Mouse (Mus musculus): ENCODE measurements at regions not wholly inside any gene's neighbourhood (a gene's known extent, or its start where the extent isn't known, plus 50 kb on each side); places are given as distances from the start of the nearest gene placed in this dataset.
A peak's percentile ranks its signal among the peaks of the same experiment; 100 is the strongest.

GRCm38 (mm10) chr9:41478106-41478848 lies 316.8 kb upstream of the Ubash3b start:
- no peak for DNase-seq

- DNase-seq = no peak
These were observed 313.8 kb upstream of the Ubash3b start for GRCm38 (mm10) chr9:41475326-41475725.

- no peak for DNase-seq
These were observed 313.4 kb upstream of the Ubash3b start for GRCm38 (mm10) chr9:41474945-41475297.

- peak; percentile 71 to 75 for DNase-seq
These were observed 312.9 kb upstream of the Ubash3b start for GRCm38 (mm10) chr9:41474244-41474944.

- no peak for DNase-seq
These were observed 312.0 kb upstream of the Ubash3b start for GRCm38 (mm10) chr9:41473506-41473905.

GRCm38 (mm10) chr9:41471345-41471744 lies 309.8 kb upstream of the Ubash3b start:
- DNase-seq = no peak

- DNase-seq = no peak
These were observed 308.5 kb upstream of the Ubash3b start for GRCm38 (mm10) chr9:41470010-41470409.

- no peak for DNase-seq
These were observed 307.9 kb upstream of the Ubash3b start for GRCm38 (mm10) chr9:41469414-41469813.

- peak; percentile 30 to 46 for DNase-seq
These were observed 302.7 kb upstream of the Ubash3b start for GRCm38 (mm10) chr9:41464057-41464685.

- peak; percentile 78 to 81 for DNase-seq
These were observed 300.2 kb upstream of the Ubash3b start for GRCm38 (mm10) chr9:41461742-41462141.

GRCm38 (mm10) chr9:41460709-41461108 lies 299.2 kb upstream of the Ubash3b start:
- DNase-seq = no peak

- no peak for DNase-seq
These were observed 295.5 kb upstream of the Ubash3b start for GRCm38 (mm10) chr9:41457003-41457402.

- no peak for DNase-seq
These were observed 290.2 kb upstream of the Ubash3b start for GRCm38 (mm10) chr9:41451738-41452137.

GRCm38 (mm10) chr9:41449233-41449632 lies 287.7 kb upstream of the Ubash3b start:
- DNase-seq = no peak

- no peak for DNase-seq
These were observed 286.4 kb upstream of the Ubash3b start for GRCm38 (mm10) chr9:41447902-41448301.

GRCm38 (mm10) chr9:41447211-41447875 lies 285.8 kb upstream of the Ubash3b start:
- DNase-seq = peak; percentile 21 to 32

- peak in 1 of 2 experiments; percentile 3 for DNase-seq
These were observed 285.1 kb upstream of the Ubash3b start for GRCm38 (mm10) chr9:41446431-41447203.

- DNase-seq = no peak
These were observed 280.9 kb upstream of the Ubash3b start for GRCm38 (mm10) chr9:41442418-41442817.

GRCm38 (mm10) chr9:41439979-41440378 lies 278.5 kb upstream of the Ubash3b start:
- peak; percentile 62 to 80 for DNase-seq

GRCm38 (mm10) chr9:41438141-41438540 lies 276.6 kb upstream of the Ubash3b start:
- no peak for DNase-seq

- no peak for DNase-seq
These were observed 269.2 kb upstream of the Ubash3b start for GRCm38 (mm10) chr9:41430391-41431343.
